Mouse (Mus musculus): ENCODE data around the gene Habp4. TPM values are rescaled to one million over a fixed set of nuclear protein-coding genes. Genes with fewer than 3 reads are reported as not detected.

Gene Habp4
- polyA plus RNA-seq, 1 experiment, result 26.7 TPM

- WGBS, result 59% methylated on average over 13 of the region's 13 CpGs
- TF ChIP-seq POLR2A (IDR thresholded peaks at IDR 0.05; ENCODE audit: borderline replicate concordance, extremely low read depth, low read depth, low read length) (no peak), CTCF (IDR thresholded peaks at IDR 0.05; ENCODE audit: insufficient read depth, low read length) (no peak)
- Histone ChIP-seq H3K4me1 (ENCODE audit: control insufficient read depth, insufficient read depth, low read length) (peaks cover 13% of the 10 kb centered on the region), H3K4me3 (replicated peaks; ENCODE audit: extremely low read depth, low read depth, low read length) (peak overlapping the region; percentile 10)
- DNase-seq, result no peak
These were observed 1.6 kb downstream of the Habp4 start for GRCm38 (mm10) chr13:64163147-64163715.

GRCm38 (mm10) chr13:64169746-64170145 is 8.1 kb downstream of the Habp4 start:
- 98% methylated on average over 25 of the region's 25 CpGs for WGBS
- TF ChIP-seq POLR2A (IDR thresholded peaks at IDR 0.05; ENCODE audit: borderline replicate concordance, extremely low read depth, low read depth, low read length), result no peak
- no peak for TF ChIP-seq CTCF (IDR thresholded peaks at IDR 0.05; ENCODE audit: insufficient read depth, low read length)
- H3K4me1 ChIP-seq (ENCODE audit: control insufficient read depth, insufficient read depth, low read length), result no peaks in the 10 kb centered on the region
- DNase-seq, result no peak
- no peak overlapping the region for H3K4me3 ChIP-seq (replicated peaks; ENCODE audit: extremely low read depth, low read depth, low read length)

- WGBS, result 71% methylated on average over 7 of the region's 7 CpGs
- no peaks in the 10 kb centered on the region for H3K4me1 ChIP-seq (ENCODE audit: control insufficient read depth, insufficient read depth, low read length)
- no peak for TF ChIP-seq POLR2A (IDR thresholded peaks at IDR 0.05; ENCODE audit: borderline replicate concordance, extremely low read depth, low read depth, low read length)
- DNase-seq, result no peak
- H3K4me3 ChIP-seq (replicated peaks; ENCODE audit: extremely low read depth, low read depth, low read length), result no peak overlapping the region
These were observed 16.4 kb downstream of the Habp4 start for GRCm38 (mm10) chr13:64178000-64178399.

DNA sequence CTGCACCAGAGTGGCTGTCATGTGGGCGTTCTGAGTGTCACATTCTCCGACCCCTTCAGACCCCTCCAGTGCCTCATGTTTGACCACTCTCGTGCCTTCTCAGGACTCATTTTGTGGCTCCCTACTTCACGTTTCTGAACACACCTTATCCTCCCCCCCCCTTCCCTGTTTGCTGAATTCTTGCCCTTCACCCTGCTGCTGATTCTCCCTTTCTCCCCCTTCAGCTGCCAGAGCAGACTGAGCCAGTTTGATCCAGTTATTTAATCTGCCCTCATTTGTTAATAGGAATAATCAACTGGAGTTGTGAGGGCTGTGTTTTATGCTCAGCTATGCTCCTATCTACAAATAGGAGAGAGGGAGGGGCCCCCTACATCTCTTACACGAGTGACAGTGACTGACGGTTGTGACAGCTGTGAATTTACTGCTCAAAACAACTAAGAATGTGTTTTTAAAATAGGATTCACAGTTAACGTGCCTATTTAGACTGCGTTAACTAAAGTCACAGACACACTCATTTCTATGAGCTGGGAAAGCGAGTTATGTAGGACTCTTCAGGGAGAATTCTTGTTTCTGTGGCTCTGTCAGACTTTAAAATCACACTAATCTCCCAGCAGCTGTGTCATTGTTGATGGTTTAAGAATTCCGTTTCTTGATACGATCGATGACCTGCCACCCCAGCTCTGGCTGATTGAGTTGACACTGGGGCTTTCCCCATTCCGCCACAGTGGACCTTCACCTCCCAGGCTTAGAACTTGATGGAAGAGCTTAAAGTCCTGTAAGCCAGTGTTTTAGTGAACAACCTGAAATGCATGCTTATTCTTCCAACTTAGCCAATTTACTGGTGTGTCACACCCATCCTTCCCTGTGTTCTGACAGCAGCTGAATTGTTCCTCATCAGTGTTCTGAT is 17.4 kb downstream of the Habp4 start:
- WGBS, result 85% methylated on average over 13 of the region's 13 CpGs
- H3K4me1 ChIP-seq (ENCODE audit: control insufficient read depth, insufficient read depth, low read length), result no peaks in the 10 kb centered on the region
- H3K4me3 ChIP-seq (replicated peaks; ENCODE audit: extremely low read depth, low read depth, low read length), result no peak overlapping the region
- DNase-seq, result no peak
- TF ChIP-seq POLR2A (IDR thresholded peaks at IDR 0.05; ENCODE audit: borderline replicate concordance, extremely low read depth, low read depth, low read length) (no peak), CTCF (IDR thresholded peaks at IDR 0.05; ENCODE audit: insufficient read depth, low read length) (no peak)

DNA sequence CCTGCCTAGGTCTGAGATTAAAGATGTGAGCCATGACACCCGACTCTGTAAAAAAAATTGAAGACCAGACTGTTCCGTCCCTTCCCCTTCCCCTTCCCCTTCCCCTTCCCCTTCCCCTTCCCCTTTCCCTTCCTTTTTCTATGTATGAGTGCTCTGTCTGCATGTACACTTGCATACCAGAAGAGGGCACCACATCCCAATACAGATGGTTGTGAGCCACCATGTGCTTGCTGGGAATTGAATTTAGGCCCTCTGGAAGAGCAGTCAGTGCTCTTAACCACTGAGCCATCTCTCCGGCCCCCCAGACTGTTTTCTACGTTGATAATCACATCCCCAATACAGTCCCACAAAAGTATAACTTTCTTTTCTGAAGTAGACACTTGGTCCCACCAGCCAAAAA is 18.7 kb downstream of the Habp4 start:
- Histone ChIP-seq H3K4me1 (ENCODE audit: control insufficient read depth, insufficient read depth, low read length) (no peaks in the 10 kb centered on the region), H3K4me3 (replicated peaks; ENCODE audit: extremely low read depth, low read depth, low read length) (no peak overlapping the region)
- 79% methylated on average over 4 of the region's 4 CpGs for WGBS
- TF ChIP-seq POLR2A (IDR thresholded peaks at IDR 0.05; ENCODE audit: borderline replicate concordance, extremely low read depth, low read depth, low read length), result no peak
- no peak for TF ChIP-seq CTCF (IDR thresholded peaks at IDR 0.05; ENCODE audit: insufficient read depth, low read length)
- no peak for DNase-seq

- Histone ChIP-seq H3K4me1 (ENCODE audit: control insufficient read depth, insufficient read depth, low read length) (no peaks in the 10 kb centered on the region), H3K4me3 (replicated peaks; ENCODE audit: extremely low read depth, low read depth, low read length) (no peak overlapping the region)
- WGBS, result 66% methylated on average over 3 of the region's 3 CpGs
- TF ChIP-seq CTCF (IDR thresholded peaks at IDR 0.05; ENCODE audit: insufficient read depth, low read length), result peak; percentile 21; the same call in 1 of the 2 replicates
- no peak for TF ChIP-seq POLR2A (IDR thresholded peaks at IDR 0.05; ENCODE audit: borderline replicate concordance, extremely low read depth, low read depth, low read length)
- DNase-seq, result peak; percentile 48
These were observed 19.3 kb downstream of the Habp4 start for GRCm38 (mm10) chr13:64180888-64181287.

- whole genome bisulfite sequencing, result 90% methylated on average over 2 of the region's 2 CpGs
- no peak overlapping the region for H3K4me3 ChIP-seq (replicated peaks; ENCODE audit: extremely low read depth, low read depth, low read length)
- no peak for TF ChIP-seq CTCF (IDR thresholded peaks at IDR 0.05; ENCODE audit: insufficient read depth, low read length)
- DNase-seq, result no peak
- H3K4me1 ChIP-seq (ENCODE audit: control insufficient read depth, insufficient read depth, low read length), result no peaks in the 10 kb centered on the region
These were observed 20.5 kb downstream of the Habp4 start for GRCm38 (mm10) chr13:64182091-64182490.

- Histone ChIP-seq H3K4me1 (ENCODE audit: control insufficient read depth, insufficient read depth, low read length) (no peaks in the 10 kb centered on the region), H3K4me3 (replicated peaks; ENCODE audit: extremely low read depth, low read depth, low read length) (no peak overlapping the region)
- 85% methylated on average over 4 of the region's 4 CpGs for WGBS
- TF ChIP-seq CTCF (IDR thresholded peaks at IDR 0.05; ENCODE audit: insufficient read depth, low read length), result no peak
- TF ChIP-seq POLR2A (IDR thresholded peaks at IDR 0.05; ENCODE audit: borderline replicate concordance, extremely low read depth, low read depth, low read length), result no peak
- no peak for DNase-seq
These were observed 22.0 kb downstream of the Habp4 start for GRCm38 (mm10) chr13:64183583-64183982.

- WGBS, result 84% methylated on average over 10 of the region's 10 CpGs
- H3K4me1 ChIP-seq (ENCODE audit: control insufficient read depth, insufficient read depth, low read length), result no peaks in the 10 kb centered on the region
- no peak overlapping the region for H3K4me3 ChIP-seq (replicated peaks; ENCODE audit: extremely low read depth, low read depth, low read length)
- no peak for DNase-seq
- TF ChIP-seq CTCF (IDR thresholded peaks at IDR 0.05; ENCODE audit: insufficient read depth, low read length) (no peak), POLR2A (IDR thresholded peaks at IDR 0.05; ENCODE audit: borderline replicate concordance, extremely low read depth, low read depth, low read length) (no peak)
These were observed 22.7 kb downstream of the Habp4 start for GRCm38 (mm10) chr13:64184361-64184760.

DNA sequence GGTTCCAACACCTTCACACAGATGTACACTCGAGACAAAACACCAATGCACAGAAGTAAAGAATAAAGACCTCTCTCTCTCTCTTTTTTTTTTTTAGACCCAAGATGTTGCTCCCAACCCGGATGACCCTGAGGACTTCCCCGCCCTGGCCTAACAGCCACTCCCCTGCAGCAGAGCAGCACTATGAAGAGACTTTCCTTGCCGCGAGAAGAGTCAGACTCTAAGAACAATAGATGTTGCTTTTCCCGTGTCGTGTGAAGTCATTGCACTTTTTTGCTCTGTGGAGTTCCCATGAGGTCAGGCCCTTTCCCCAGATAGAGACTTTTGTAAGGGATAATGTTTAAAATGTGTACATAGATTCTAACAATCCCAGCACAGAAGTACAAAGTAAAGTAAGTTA is 23.6 kb downstream of the Habp4 start:
- TF ChIP-seq POLR2A (IDR thresholded peaks at IDR 0.05; ENCODE audit: borderline replicate concordance, extremely low read depth, low read depth, low read length) (no peak), CTCF (IDR thresholded peaks at IDR 0.05; ENCODE audit: insufficient read depth, low read length) (no peak)
- H3K4me1 ChIP-seq (ENCODE audit: control insufficient read depth, insufficient read depth, low read length), result no peaks in the 10 kb centered on the region
- WGBS, result 70% methylated on average over 7 of the region's 7 CpGs
- DNase-seq, result no peak
- no peak overlapping the region for H3K4me3 ChIP-seq (replicated peaks; ENCODE audit: extremely low read depth, low read depth, low read length)
